Mouse (Mus musculus) C3H10T1/2 (cell line): ENCODE measurements around the gene Sst. TPM values are rescaled to one million over a fixed set of nuclear protein-coding genes. Genes with fewer than 3 reads are reported as not detected.

Experiments
- polyA plus RNA-seq, 2 experiments: library from polyadenylated mRNA; unstranded; fragments of >200 nt; fragmentation: generic; extraction: Trizol; gene quantifications; one replicate each; pipeline ENCODE4 v1.2.1; 2012; ENCODE audit warnings: missing spikeins in 2 of 2

Sst gene
- not detected for polyA plus RNA-seq

DNA sequence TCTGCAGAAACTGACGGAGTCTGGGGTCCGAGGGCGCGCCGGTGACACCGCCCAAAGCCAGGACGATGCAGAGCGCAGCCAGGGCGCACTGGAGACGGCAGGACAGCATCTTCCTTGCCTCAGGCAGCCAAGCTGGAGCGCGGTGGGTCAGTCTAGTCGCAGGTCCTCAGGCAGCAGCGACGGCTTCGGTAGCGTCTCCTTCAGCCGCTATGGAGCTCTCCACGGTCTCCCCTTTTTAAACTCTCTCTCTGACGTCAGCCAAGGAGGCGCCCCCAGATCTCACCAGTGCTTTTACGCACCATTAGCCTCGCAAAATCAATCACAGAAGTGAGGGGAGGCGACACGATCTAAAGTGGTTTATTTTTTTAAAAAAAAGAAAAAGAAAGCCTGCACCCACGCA, at the start of gene Sst:
Gene Sst (minus strand): TSS at position 323 of the 400 bp plus-strand sequence.

GRCm38 (mm10) chr16:23932294-23932693, 41.5 kb upstream of the Sst start, which contains the start of gene Rtp2:
Gene Rtp2, minus strand, starts transcription at chr16:23932394.

Other genes with a start within 250 kb of the Sst start
- gene Rtp2, start 41.4 kb upstream of the Sst start, polyA plus RNA-seq, result not detected
- gene Gm37419, start 97.5 kb upstream of the Sst start, polyA plus RNA-seq, result not detected
- 1 to 10 TPM in 1 of 2 experiments, under 1 TPM in 1; 0.53 to 9.6 TPM for gene Bcl6, start 97.9 kb upstream of the Sst start, polyA plus RNA-seq